Mouse (Mus musculus) heart, postnatal 36 days (tissue): ENCODE measurements around the gene Il6. TPM values are rescaled to one million over a fixed set of nuclear protein-coding genes. Genes with fewer than 3 reads are reported as not detected.

Source experiments
- total RNA-seq, 2 experiments: library from RNA; stranded (reverse); gene quantifications; 2 replicates each; pipeline ENCODE4 v1.2.3; 2021

Gene Il6
- total RNA-seq, 2 experiments from 2014 or later, result not detected

Other genes with a start within 250 kb of the Il6 start
- 1 to 10 TPM; 4.1 to 4.7 TPM for gene Tyms, start 60.5 kb downstream of the Il6 start, total RNA-seq
- gene Garem2, start 92.0 kb downstream of the Il6 start, total RNA-seq, result under 1 TPM; 0.11 to 0.14 TPM
- not detected for gene 3110082J24Rik, start 93.0 kb downstream of the Il6 start, total RNA-seq
- 1,000 to 10,000 TPM; 1,332 to 1,358 TPM for gene Hadha, start 142.0 kb downstream of the Il6 start, total RNA-seq
- 1,000 to 10,000 TPM; 2,118 to 2,205 TPM for gene Hadhb, start 142.1 kb downstream of the Il6 start, total RNA-seq
- under 1 TPM in 1 of 2 experiments, not detected in 1; 0.08 TPM for gene Adgrf3, start 192.6 kb downstream of the Il6 start, total RNA-seq
- 10 to 100 TPM; 15.0 to 17.4 TPM for gene Selenoi, start 219.5 kb downstream of the Il6 start, total RNA-seq